Mouse (Mus musculus): Measurements from ENCODE around the gene Mad1l1.

DNA sequence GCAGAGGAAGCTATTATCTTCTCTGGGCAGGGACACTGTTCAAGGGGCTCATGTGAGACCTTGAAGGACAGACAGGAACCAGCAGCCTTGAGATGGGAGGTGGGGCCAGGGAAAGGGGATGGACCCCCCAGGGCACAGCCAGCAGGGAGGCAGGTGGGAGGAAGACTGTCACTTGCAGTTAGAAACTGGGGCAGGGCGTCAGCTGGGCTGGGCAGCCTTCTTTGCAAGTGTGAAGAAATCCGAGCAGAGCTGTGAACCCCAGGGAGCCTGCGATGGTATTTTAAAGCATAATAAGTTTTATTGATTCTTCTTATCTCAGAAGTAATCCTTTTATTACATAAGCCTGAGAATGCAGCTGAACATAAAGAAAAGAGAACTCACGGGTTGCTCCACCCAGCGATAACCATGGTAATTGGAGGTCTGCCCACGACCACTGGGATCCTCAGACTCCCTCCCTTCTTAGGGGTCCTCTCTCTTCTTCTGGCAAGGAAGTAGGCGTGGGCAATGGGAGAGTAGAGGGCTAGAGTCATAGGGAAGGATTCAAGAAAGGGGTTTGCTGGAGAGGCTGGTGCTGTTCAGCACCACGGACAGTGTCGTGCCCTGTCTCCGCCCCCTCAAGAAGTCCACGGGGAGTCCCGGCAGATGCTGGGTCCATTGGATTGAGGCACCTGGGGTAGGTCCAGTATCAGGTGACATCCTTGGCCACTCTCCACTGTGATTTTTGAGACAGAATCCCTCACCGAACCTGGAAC is 342.7 kb downstream of the Mad1l1 start:
- no peak for TF ChIP-seq CTCF (IDR thresholded peaks at IDR 0.05; ENCODE audit: insufficient read depth, low read depth, low read length)
- no peak for TF ChIP-seq POLR2A (IDR thresholded peaks at IDR 0.05; ENCODE audit: insufficient read depth, low read depth, low read length)
